29 mouse cellular contexts compared by ENCODE assay signal in genomic region chr16:73591421-73591820, GRCm38 (mm10).
DNase-seq lines count a peak whose midpoint lies in the region; ATAC-seq and TF ChIP-seq lines count a peak whose summit lies in the region.
"Had no signal": no experiment of that assay in that cellular context is flagged by ENCODE, and none has a peak within 500 bp of the region (broad histone marks: within the 10 kb centered on the region; RNA-seq: fewer than 3 reads in every experiment).

No protein-coding gene starts in this region.

- TF ChIP-seq POLR2A in heart, adult 2 months (IDR thresholded peaks at IDR 0.05; ENCODE audit: insufficient read depth, low read depth, low read length), result no peak

- H3K4me3 ChIP-seq in heart, adult 2 months, result no peak overlapping the region
- no peak overlapping the region for H3K4me3 ChIP-seq in lung, embryonic 14.5 days (ENCODE audit: low read depth, low read length)
- H3K4me3 ChIP-seq: embryonic facial prominence, embryonic 12.5 days; embryonic facial prominence, embryonic 15.5 days; gastrocnemius, adult 2 months; heart, embryonic 10.5 days; heart, embryonic 13.5 days had no signal

- no peak overlapping the region for H3K4me2 ChIP-seq in lung, embryonic 14.5 days
- H3K4me2 ChIP-seq: embryonic facial prominence, embryonic 12.5 days; embryonic facial prominence, embryonic 15.5 days; heart, embryonic 13.5 days; hindbrain, embryonic 14.5 days had no signal

- H3K79me2 ChIP-seq in heart, adult 2 months (replicated peaks; ENCODE audit: control insufficient read depth, insufficient read depth, low read length), result no peaks in the 10 kb centered on the region

- H3K9me3 ChIP-seq in lung, embryonic 14.5 days (ENCODE audit: low read depth, low read length), result no peaks in the 10 kb centered on the region
- H3K9me3 ChIP-seq: embryonic facial prominence, embryonic 12.5 days; embryonic facial prominence, embryonic 15.5 days; G1E; heart, embryonic 10.5 days; heart, embryonic 13.5 days had no signal

- TF ChIP-seq CTCF in heart, adult 2 months (IDR thresholded peaks at IDR 0.05), result no peak
- no peak for TF ChIP-seq CTCF in lung, embryonic 14.5 days (IDR thresholded peaks at IDR 0.05; ENCODE audit: low read depth)

- WGBS in heart, adult 2 months, result 16% methylated on average over 2 of the region's 2 CpGs
- WGBS in lung, embryonic 14.5 days, result 30% methylated on average over 2 of the region's 2 CpGs

- peak; percentile 17 for DNase-seq in heart, adult 8-10 months (ENCODE audit: low spot score)
- DNase-seq in heart, adult 2 months, result no peak
- DNase-seq in lung, embryonic 14.5 days, result peak; percentile 11
- DNase-seq in lung, postnatal 14 days, result no peak
- DNase-seq in lung, postnatal 36 days, result peak; percentile 17
- no peak for DNase-seq in lung, adult 18-20 months
- DNase-seq: adrenal gland, postnatal 10 days; adrenal gland, postnatal 36 days; B cell, adult 2 months; cerebellum, adult 11 months; cerebellum, adult 2 months; cerebellum, adult 9-11 months; cerebellum, postnatal 25 days; forebrain, postnatal 0 days; gastrocnemius, adult 2 months; gastrocnemius, postnatal 14 days; heart, adult 11 months; heart, postnatal 14 days; heart, postnatal 4 days had no signal

- no peak overlapping the region for H3K27ac ChIP-seq in heart, adult 2 months
- no peak overlapping the region for H3K27ac ChIP-seq in lung, embryonic 14.5 days (ENCODE audit: low read depth)
- H3K27ac ChIP-seq: embryonic facial prominence, embryonic 12.5 days; embryonic facial prominence, embryonic 15.5 days; gastrocnemius, adult 2 months; heart, embryonic 10.5 days; heart, embryonic 13.5 days; hindbrain, embryonic 14.5 days; hindbrain, postnatal 0 days had no signal

- no peak overlapping the region for H3K9ac ChIP-seq in heart, adult 2 months (ENCODE audit: low read depth, low read length)
- no peak overlapping the region for H3K9ac ChIP-seq in lung, embryonic 14.5 days
- H3K9ac ChIP-seq: embryonic facial prominence, embryonic 12.5 days; embryonic facial prominence, embryonic 15.5 days; forebrain, postnatal 0 days; heart, embryonic 13.5 days; hindbrain, embryonic 14.5 days had no signal

- no peaks in the 10 kb centered on the region for H3K36me3 ChIP-seq in heart, adult 2 months (ENCODE audit: control insufficient read depth, insufficient read depth, low read length)
- H3K36me3 ChIP-seq in lung, embryonic 14.5 days (ENCODE audit: insufficient read depth), result no peaks in the 10 kb centered on the region
- H3K36me3 ChIP-seq: embryonic facial prominence, embryonic 12.5 days; embryonic facial prominence, embryonic 15.5 days; G1E; heart, embryonic 10.5 days; heart, embryonic 13.5 days had no signal

- intact Hi-C loops in heart, adult 2 months (cut with DNase I), result no loop called here

- no peaks in the 10 kb centered on the region for H3K27me3 ChIP-seq in heart, adult 2 months (ENCODE audit: control insufficient read depth, insufficient read depth, low read length)
- no peaks in the 10 kb centered on the region for H3K27me3 ChIP-seq in lung, embryonic 14.5 days (ENCODE audit: insufficient read depth, low read length)
- H3K27me3 ChIP-seq: CH12.LX; embryonic facial prominence, embryonic 12.5 days; embryonic facial prominence, embryonic 15.5 days; heart, embryonic 13.5 days; Patski had no signal

- ATAC-seq in lung, embryonic 14.5 days (ENCODE audit: insufficient read depth), result no peak
- ATAC-seq: forebrain, embryonic 14.5 days; forebrain, postnatal 0 days; hindbrain, postnatal 0 days; Patski had no signal

- no peak for TF ChIP-seq EP300 in heart, adult 2 months (IDR thresholded peaks at IDR 0.05; ENCODE audit: insufficient read depth, low read depth, low read length)

- no peaks in the 10 kb centered on the region for H3K4me1 ChIP-seq in heart, adult 2 months (ENCODE audit: control insufficient read depth, insufficient read depth, low read length)
- no peaks in the 10 kb centered on the region for H3K4me1 ChIP-seq in lung, embryonic 14.5 days (ENCODE audit: insufficient read depth)
- H3K4me1 ChIP-seq: embryonic facial prominence, embryonic 12.5 days; embryonic facial prominence, embryonic 15.5 days; heart, embryonic 10.5 days; heart, embryonic 13.5 days had no signal

Comparison
In these comparisons a context has a peak if more than half of its experiments do, and no peak if none do; other contexts are left out.
1. DNase-seq: peak in heart, adult 8-10 months (single experiment), lung, embryonic 14.5 days (single experiment) and lung, postnatal 36 days (single experiment); none in heart, adult 2 months (0 of 2), lung, postnatal 14 days (single experiment) and lung, adult 18-20 months (0 of 2).